Comparison of ENCODE assay signal across 11 mouse cellular contexts in the genomic region with DNA sequence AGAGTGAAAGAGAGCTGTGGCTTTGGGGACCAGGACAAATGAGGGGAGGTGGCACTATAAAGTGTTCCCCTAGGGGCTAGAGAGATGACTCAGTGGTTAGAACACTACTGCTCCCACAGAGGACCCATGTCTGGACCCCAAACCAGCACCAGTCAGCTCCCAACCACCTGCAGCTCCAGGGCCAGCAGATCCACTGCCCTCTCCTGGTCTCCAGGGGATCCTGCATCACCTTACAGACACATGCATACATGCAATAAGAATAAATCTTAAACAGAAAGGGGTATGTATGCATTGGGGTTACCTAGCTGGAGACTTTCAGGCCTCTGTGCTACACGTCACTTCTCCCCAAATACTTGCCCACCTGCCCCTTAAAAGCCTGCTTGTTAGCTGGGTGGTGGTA.
DNase-seq lines count a peak whose midpoint lies in the region; ATAC-seq lines count a peak whose summit lies in the region.
"Had no signal": no experiment of that assay in that cellular context is flagged by ENCODE, and none has a peak within 500 bp of the region (broad histone marks: within the 10 kb centered on the region; RNA-seq: fewer than 3 reads in every experiment).

No protein-coding gene starts in this region.

- no peaks in the 10 kb centered on the region for H3K27me3 ChIP-seq in intestine, embryonic 14.5 days (replicated peaks; ENCODE audit: control insufficient read depth, insufficient read depth, low read length)
- no peaks in the 10 kb centered on the region for H3K27me3 ChIP-seq in intestine, embryonic 16.5 days (replicated peaks; ENCODE audit: control insufficient read depth, insufficient read depth, low read length)
- no peaks in the 10 kb centered on the region for H3K27me3 ChIP-seq in neural tube, embryonic 13.5 days
- H3K27me3 ChIP-seq: hindbrain, embryonic 15.5 days had no signal

- 91% methylated on average over 1 of the region's 1 CpGs for WGBS in intestine, embryonic 14.5 days
- WGBS in intestine, embryonic 16.5 days = 88% methylated on average over 1 of the region's 1 CpGs
- WGBS in neural tube, embryonic 13.5 days = 95% methylated on average over 1 of the region's 1 CpGs

- H3K4me3 ChIP-seq in intestine, embryonic 14.5 days (ENCODE audit: low read depth, low read length) = no peak overlapping the region
- H3K4me3 ChIP-seq in intestine, embryonic 16.5 days (ENCODE audit: low read length) = no peak overlapping the region
- no peak overlapping the region for H3K4me3 ChIP-seq in neural tube, embryonic 13.5 days
- H3K4me3 ChIP-seq: hindbrain, embryonic 15.5 days had no signal

- ATAC-seq in intestine, embryonic 14.5 days (replicated peaks; ENCODE audit: low FRiP score, low TSS enrichment, low read depth) = no peak
- no peak for ATAC-seq in intestine, embryonic 16.5 days
- 0 out of 2 replicates have a peak, but pooled peaks have one; percentile 17 for ATAC-seq in neural tube, embryonic 13.5 days (ENCODE audit: low read depth)
- ATAC-seq in megakaryocyte-erythroid progenitor cell, adult 5-6 weeks (replicated peaks; ENCODE audit: low FRiP score, low TSS enrichment, poor library complexity, severe bottlenecking) = peak; percentile 64; the same call in 1 of the 2 replicates
- ATAC-seq: activated CD4-positive, CD25-positive, alpha-beta regulatory T cell, adult 4 months had no signal

- no peaks in the 10 kb centered on the region for H3K36me3 ChIP-seq in intestine, embryonic 14.5 days (ENCODE audit: control insufficient read depth, insufficient read depth, low read length)
- no peaks in the 10 kb centered on the region for H3K36me3 ChIP-seq in intestine, embryonic 16.5 days (ENCODE audit: control insufficient read depth, insufficient read depth, low read length)
- no peaks in the 10 kb centered on the region for H3K36me3 ChIP-seq in neural tube, embryonic 13.5 days
- H3K36me3 ChIP-seq: hindbrain, embryonic 15.5 days had no signal

- DNase-seq in intestine, embryonic 14.5 days (ENCODE audit: low spot score) = peak; percentile 50
- no peak for DNase-seq in neural tube, embryonic 10.5 days (ENCODE audit: extremely low spot score, low spot score)
- DNase-seq in NIH3T3 (ENCODE audit: low read depth) = peak; percentile 9
- no peak for DNase-seq in kidney, adult 18-20 months
- DNase-seq in spleen, postnatal 10 days (ENCODE audit: low spot score in 2 of 2) = no peak
- DNase-seq: gastrocnemius, postnatal 36 days had no signal

- no peak overlapping the region for H3K9ac ChIP-seq in intestine, embryonic 14.5 days (ENCODE audit: low read length)
- H3K9ac ChIP-seq in intestine, embryonic 16.5 days (ENCODE audit: low read depth, low read length) = no peak overlapping the region
- H3K9ac ChIP-seq in neural tube, embryonic 13.5 days = no peak overlapping the region
- H3K9ac ChIP-seq: hindbrain, embryonic 15.5 days had no signal

- H3K4me1 ChIP-seq in intestine, embryonic 14.5 days (replicated peaks; ENCODE audit: control insufficient read depth, insufficient read depth, low read length) = peaks cover 4% of the 10 kb centered on the region; the same call in 1 of the 2 replicates
- 0 out of 2 replicates have a peak, but pooled peaks cover 2% of the 10 kb centered on the region for H3K4me1 ChIP-seq in intestine, embryonic 16.5 days (ENCODE audit: control insufficient read depth, insufficient read depth, low read length)
- peaks cover 7% of the 10 kb centered on the region for H3K4me1 ChIP-seq in neural tube, embryonic 13.5 days (replicated peaks)

- no peak overlapping the region for H3K4me2 ChIP-seq in intestine, embryonic 14.5 days (ENCODE audit: low read length)
- no peak overlapping the region for H3K4me2 ChIP-seq in intestine, embryonic 16.5 days (ENCODE audit: low read depth, low read length)
- H3K4me2 ChIP-seq in neural tube, embryonic 13.5 days = no peak overlapping the region
- H3K4me2 ChIP-seq: hindbrain, embryonic 15.5 days had no signal

- no peak overlapping the region for H3K27ac ChIP-seq in intestine, embryonic 14.5 days (ENCODE audit: low read depth)
- H3K27ac ChIP-seq in intestine, embryonic 16.5 days (ENCODE audit: low read length) = no peak overlapping the region
- no peak overlapping the region for H3K27ac ChIP-seq in neural tube, embryonic 13.5 days (replicated peaks)
- H3K27ac ChIP-seq: hindbrain, embryonic 15.5 days had no signal

- no peaks in the 10 kb centered on the region for H3K9me3 ChIP-seq in intestine, embryonic 14.5 days (ENCODE audit: control insufficient read depth, low read length)
- no peaks in the 10 kb centered on the region for H3K9me3 ChIP-seq in intestine, embryonic 16.5 days (ENCODE audit: control insufficient read depth, low read length)
- no peaks in the 10 kb centered on the region for H3K9me3 ChIP-seq in neural tube, embryonic 13.5 days
- H3K9me3 ChIP-seq: hindbrain, embryonic 15.5 days had no signal

Comparison
In these comparisons a context has a peak if more than half of its experiments do, and no peak if none do; other contexts are left out.
1. ATAC-seq: peak in neural tube, embryonic 13.5 days (single experiment) and megakaryocyte-erythroid progenitor cell, adult 5-6 weeks (single experiment); none in intestine, embryonic 14.5 days (single experiment) and intestine, embryonic 16.5 days (single experiment).
2. DNase-seq: peak in intestine, embryonic 14.5 days (single experiment) and NIH3T3 (single experiment); none in neural tube, embryonic 10.5 days (single experiment), kidney, adult 18-20 months (single experiment) and spleen, postnatal 10 days (0 of 2).